In genomic region chr8:84794486-84794885, GRCm38 (mm10) we compare ENCODE assay signal across 8 mouse cellular contexts. TPM values are rescaled to one million over a fixed set of nuclear protein-coding genes. Genes with fewer than 3 reads are reported as not detected.
DNase-seq lines count a peak whose midpoint lies in the region; ATAC-seq and TF ChIP-seq lines count a peak whose summit lies in the region.

No protein-coding gene starts in this region.

- H3K9ac ChIP-seq in forebrain, embryonic 16.5 days (replicated peaks; ENCODE audit: low read depth, low read length), result peak overlapping the region; percentile 56
- 0 out of 2 replicates have a peak overlapping the region, but pooled peaks have one; percentile 19 for H3K9ac ChIP-seq in midbrain, embryonic 13.5 days (replicated peaks)

- peak; percentile 65 to 73 for DNase-seq in layer of hippocampus, postnatal 10 days (ENCODE audit: low spot score in 2 of 2)
- DNase-seq in layer of hippocampus, adult 9-11 months, result no peak
- peak; percentile 77 to 84 for DNase-seq in cerebellum, adult 2 months
- DNase-seq in urinary bladder, postnatal 4 days (ENCODE audit: low spot score in 2 of 2), result no peak
- no peak for DNase-seq in urinary bladder, adult 2 months (ENCODE audit: low spot score)
- no peak for DNase-seq in spleen, postnatal 36 days (ENCODE audit: low spot score in 2 of 2)

- H3K27me3 ChIP-seq in cerebellum, adult 2 months (ENCODE audit: control insufficient read depth, insufficient read depth, low read length), result no peaks in the 10 kb centered on the region
- no peaks in the 10 kb centered on the region for H3K27me3 ChIP-seq in forebrain, embryonic 16.5 days (replicated peaks; ENCODE audit: control insufficient read depth, insufficient read depth, low read length)
- H3K27me3 ChIP-seq in midbrain, embryonic 13.5 days, result peaks cover 100% of the 10 kb centered on the region

- TF ChIP-seq CTCF in cerebellum, adult 2 months (IDR thresholded peaks at IDR 0.05; ENCODE audit: borderline replicate concordance, insufficient read depth, low read depth, low read length), result no peak

- ATAC-seq in forebrain, embryonic 16.5 days, result peak; percentile 6; the same call in 1 of the 2 replicates
- peak; percentile 43; the same call in 1 of the 2 replicates for ATAC-seq in midbrain, embryonic 13.5 days

- no peaks in the 10 kb centered on the region for H3K36me3 ChIP-seq in forebrain, embryonic 16.5 days (ENCODE audit: control insufficient read depth, insufficient read depth)
- H3K36me3 ChIP-seq in midbrain, embryonic 13.5 days, result no peaks in the 10 kb centered on the region

- no peaks in the 10 kb centered on the region for H3K9me3 ChIP-seq in forebrain, embryonic 16.5 days (ENCODE audit: control insufficient read depth, low read length)
- H3K9me3 ChIP-seq in midbrain, embryonic 13.5 days, result no peaks in the 10 kb centered on the region

- H3K4me2 ChIP-seq in forebrain, embryonic 16.5 days (ENCODE audit: low read length), result peak overlapping the region; percentile 42
- H3K4me2 ChIP-seq in midbrain, embryonic 13.5 days (replicated peaks), result 0 out of 2 replicates have a peak overlapping the region, but pooled peaks have one; percentile 22

- peaks cover 65% of the 10 kb centered on the region for H3K4me1 ChIP-seq in cerebellum, adult 2 months (ENCODE audit: control insufficient read depth, insufficient read depth, low read length)
- H3K4me1 ChIP-seq in forebrain, embryonic 16.5 days (replicated peaks; ENCODE audit: control insufficient read depth, insufficient read depth, low read length), result peaks cover 80% of the 10 kb centered on the region
- peaks cover 43% of the 10 kb centered on the region for H3K4me1 ChIP-seq in midbrain, embryonic 13.5 days (replicated peaks)

- WGBS in cerebellum, adult 2 months, result 3% methylated on average over 7 of the region's 7 CpGs
- WGBS in forebrain, embryonic 16.5 days, result 29% methylated on average over 7 of the region's 7 CpGs
- WGBS in midbrain, embryonic 13.5 days, result 46% methylated on average over 7 of the region's 7 CpGs

- H3K27ac ChIP-seq in cerebellum, adult 2 months (ENCODE audit: insufficient read depth, low read length), result peak overlapping the region; percentile 98
- peak overlapping the region; percentile 99 for H3K27ac ChIP-seq in forebrain, embryonic 16.5 days (ENCODE audit: low read length)
- H3K27ac ChIP-seq in midbrain, embryonic 13.5 days, result peak overlapping the region; percentile 71

- H3K4me3 ChIP-seq in cerebellum, adult 2 months (replicated peaks; ENCODE audit: insufficient read depth, low read depth, low read length), result peak overlapping the region; percentile 23
- H3K4me3 ChIP-seq in forebrain, embryonic 16.5 days (replicated peaks; ENCODE audit: low read length), result no peak overlapping the region; the same call in 1 of the 2 replicates
- H3K4me3 ChIP-seq in midbrain, embryonic 13.5 days (replicated peaks), result no peak overlapping the region

- TF ChIP-seq POLR2A in cerebellum, adult 2 months (IDR thresholded peaks at IDR 0.05; ENCODE audit: borderline replicate concordance, insufficient read depth, low read length), result no peak

RNA-seq across cellular contexts. Expression of gene Nfix, which starts 5.7 kb away (rescaled TPM):
- total RNA-seq in layer of hippocampus, postnatal 10 days (2021), result 100 to 1,000 TPM; 607 to 678 TPM
- polyA plus RNA-seq in cerebellum, adult 2 months (2012; rRNA removed), result 98.5 and 105 TPM in 2 replicates
- 440 and 546 TPM in 2 replicates for polyA plus RNA-seq in forebrain, embryonic 16.5 days (2015; fragmentation: Nextera tagmentation; extraction: Ambion mirVana)
- 22.4 and 28.4 TPM in 2 replicates for polyA plus RNA-seq in midbrain, embryonic 13.5 days (2015; fragmentation: Nextera tagmentation; extraction: Ambion mirVana)
- polyA plus RNA-seq in urinary bladder, adult 2 months (2012; rRNA removed), result 21.7 and 77.0 TPM in 2 replicates

RNA-seq across cellular contexts. Expression of gene Dand5, which starts 28.1 kb away (rescaled TPM):
- 1 to 10 TPM; 6.7 to 7.4 TPM for total RNA-seq in layer of hippocampus, postnatal 10 days (2021)
- 16.1 and 16.2 TPM in 2 replicates for polyA plus RNA-seq in cerebellum, adult 2 months (2012; rRNA removed)
- 8.2 and 8.7 TPM in 2 replicates for polyA plus RNA-seq in forebrain, embryonic 16.5 days (2015; fragmentation: Nextera tagmentation; extraction: Ambion mirVana)
- 8.8 and 8.9 TPM in 2 replicates for polyA plus RNA-seq in midbrain, embryonic 13.5 days (2015; fragmentation: Nextera tagmentation; extraction: Ambion mirVana)
- polyA plus RNA-seq in urinary bladder, adult 2 months (2012; rRNA removed), result 4.7 and 4.8 TPM in 2 replicates

RNA-seq across cellular contexts. Expression of gene Gadd45gip1, which starts 36.8 kb away (rescaled TPM):
- total RNA-seq in layer of hippocampus, postnatal 10 days (2021), result 10 to 100 TPM; 18.6 to 19.8 TPM
- 45.3 and 45.5 TPM in 2 replicates for polyA plus RNA-seq in cerebellum, adult 2 months (2012; rRNA removed)
- 31.3 and 34.3 TPM in 2 replicates for polyA plus RNA-seq in forebrain, embryonic 16.5 days (2015; fragmentation: Nextera tagmentation; extraction: Ambion mirVana)
- polyA plus RNA-seq in midbrain, embryonic 13.5 days (2015; fragmentation: Nextera tagmentation; extraction: Ambion mirVana), result 34.5 and 36.3 TPM in 2 replicates
- 22.0 and 22.2 TPM in 2 replicates for polyA plus RNA-seq in urinary bladder, adult 2 months (2012; rRNA removed)

RNA-seq across cellular contexts. Expression of gene Rad23a, which starts 46.0 kb away (rescaled TPM):
- total RNA-seq in layer of hippocampus, postnatal 10 days (2021), result 10 to 100 TPM; 55.5 to 64.9 TPM
- polyA plus RNA-seq in cerebellum, adult 2 months (2012; rRNA removed), result 117 and 120 TPM in 2 replicates
- 84.8 and 86.5 TPM in 2 replicates for polyA plus RNA-seq in forebrain, embryonic 16.5 days (2015; fragmentation: Nextera tagmentation; extraction: Ambion mirVana)
- polyA plus RNA-seq in midbrain, embryonic 13.5 days (2015; fragmentation: Nextera tagmentation; extraction: Ambion mirVana), result 84.8 and 88.8 TPM in 2 replicates
- polyA plus RNA-seq in urinary bladder, adult 2 months (2012; rRNA removed), result 63.3 and 69.9 TPM in 2 replicates

RNA-seq across cellular contexts. Expression of gene Calr, which starts 52.2 kb away (rescaled TPM):
- 100 to 1,000 TPM; 444 to 464 TPM for total RNA-seq in layer of hippocampus, postnatal 10 days (2021)
- polyA plus RNA-seq in cerebellum, adult 2 months (2012; rRNA removed), result 343 and 394 TPM in 2 replicates
- polyA plus RNA-seq in forebrain, embryonic 16.5 days (2015; fragmentation: Nextera tagmentation; extraction: Ambion mirVana), result 610 and 631 TPM in 2 replicates
- polyA plus RNA-seq in midbrain, embryonic 13.5 days (2015; fragmentation: Nextera tagmentation; extraction: Ambion mirVana), result 599 and 642 TPM in 2 replicates
- polyA plus RNA-seq in urinary bladder, adult 2 months (2012; rRNA removed), result 362 and 430 TPM in 2 replicates

Comparison
In these comparisons a context has a peak if more than half of its experiments do, and no peak if none do; other contexts are left out.
1. DNase-seq: peak in layer of hippocampus, postnatal 10 days (2 of 2) and cerebellum, adult 2 months (2 of 2); none in layer of hippocampus, adult 9-11 months (single experiment), urinary bladder, postnatal 4 days (0 of 2), urinary bladder, adult 2 months (single experiment) and spleen, postnatal 36 days (0 of 2).
2. Peak in every context shown above with its lines, with median percentiles within 50 percentile points of each other: H3K27ac ChIP-seq.